Mouse (Mus musculus): ENCODE measurements at regions not wholly inside any gene's neighbourhood (a gene's known extent, or its start where the extent isn't known, plus 50 kb on each side); places are given as distances from the start of the nearest gene placed in this dataset.

DNA sequence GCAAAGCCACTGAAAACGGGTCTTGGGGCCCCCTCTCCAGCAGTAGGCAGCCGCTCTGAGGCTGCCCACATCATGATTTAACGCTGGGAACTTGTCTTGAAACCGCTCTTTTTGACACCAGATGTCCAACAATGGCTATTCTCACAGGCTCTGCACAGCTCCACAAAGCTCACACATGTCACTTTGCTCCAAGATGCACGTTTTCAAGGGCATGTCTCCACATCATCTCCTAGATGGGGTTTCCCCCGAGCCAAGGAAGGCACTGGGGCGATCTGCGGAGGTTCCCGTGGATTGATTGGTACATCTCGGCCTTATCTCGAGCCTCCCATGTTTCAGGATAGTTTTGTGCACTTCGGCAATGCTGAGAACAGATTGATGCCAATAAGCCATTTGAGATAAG, 526.8 kb upstream of the Cited2 start:
- no peak for ATAC-seq (ENCODE audit: poor library complexity, severe bottlenecking)

- no peak for ATAC-seq (ENCODE audit: poor library complexity, severe bottlenecking)
Measured at GRCm38 (mm10) chr10:17196636-17197035, 526.4 kb upstream of the Cited2 start.

- ATAC-seq (ENCODE audit: poor library complexity, severe bottlenecking): peak; percentile 88
Measured at GRCm38 (mm10) chr10:17200524-17201426, 522.2 kb upstream of the Cited2 start.

- no peak for ATAC-seq (ENCODE audit: poor library complexity, severe bottlenecking)
Measured at GRCm38 (mm10) chr10:17201427-17201745, 521.6 kb upstream of the Cited2 start.

GRCm38 (mm10) chr10:17202556-17203415, 520.2 kb upstream of the Cited2 start:
- no peak for ATAC-seq (ENCODE audit: poor library complexity, severe bottlenecking)

DNA sequence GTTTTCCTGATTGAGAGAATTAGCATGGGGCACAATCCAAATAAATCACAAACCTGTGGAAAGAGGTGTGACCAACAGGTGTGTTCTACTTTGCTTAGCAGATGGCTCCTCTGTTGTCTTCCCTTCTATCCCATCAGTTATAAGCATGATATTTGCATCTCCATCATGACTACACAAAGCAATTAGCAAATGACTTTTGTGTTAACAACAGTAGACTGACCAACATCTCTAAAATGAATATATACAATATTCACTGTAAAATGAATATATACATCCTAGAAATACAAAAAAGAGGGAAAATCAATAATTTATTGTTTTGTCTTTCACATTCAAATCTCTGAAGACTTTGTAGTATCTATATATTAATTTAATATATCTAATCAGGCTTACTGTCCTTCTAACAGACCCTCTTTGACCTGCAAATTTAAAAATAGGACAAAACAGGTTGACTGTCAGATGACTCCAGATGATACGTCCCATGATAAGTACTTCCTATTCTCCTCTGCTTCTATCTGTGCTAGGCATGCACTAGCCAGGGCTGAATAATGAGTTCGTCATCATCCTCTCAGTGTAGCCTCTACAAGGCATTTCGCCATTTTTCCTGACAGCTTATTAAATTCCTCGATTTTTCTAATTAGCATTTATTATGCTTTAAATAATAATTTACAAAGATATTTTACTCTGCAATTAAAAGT, 519.5 kb upstream of the Cited2 start:
- ATAC-seq (ENCODE audit: poor library complexity, severe bottlenecking): no peak

GRCm38 (mm10) chr10:17204153-17204552, 518.9 kb upstream of the Cited2 start:
- no peak for ATAC-seq (ENCODE audit: poor library complexity, severe bottlenecking)

GRCm38 (mm10) chr10:17212551-17213309, 510.3 kb upstream of the Cited2 start:
- ATAC-seq (ENCODE audit: poor library complexity, severe bottlenecking): peak; percentile 82

DNA sequence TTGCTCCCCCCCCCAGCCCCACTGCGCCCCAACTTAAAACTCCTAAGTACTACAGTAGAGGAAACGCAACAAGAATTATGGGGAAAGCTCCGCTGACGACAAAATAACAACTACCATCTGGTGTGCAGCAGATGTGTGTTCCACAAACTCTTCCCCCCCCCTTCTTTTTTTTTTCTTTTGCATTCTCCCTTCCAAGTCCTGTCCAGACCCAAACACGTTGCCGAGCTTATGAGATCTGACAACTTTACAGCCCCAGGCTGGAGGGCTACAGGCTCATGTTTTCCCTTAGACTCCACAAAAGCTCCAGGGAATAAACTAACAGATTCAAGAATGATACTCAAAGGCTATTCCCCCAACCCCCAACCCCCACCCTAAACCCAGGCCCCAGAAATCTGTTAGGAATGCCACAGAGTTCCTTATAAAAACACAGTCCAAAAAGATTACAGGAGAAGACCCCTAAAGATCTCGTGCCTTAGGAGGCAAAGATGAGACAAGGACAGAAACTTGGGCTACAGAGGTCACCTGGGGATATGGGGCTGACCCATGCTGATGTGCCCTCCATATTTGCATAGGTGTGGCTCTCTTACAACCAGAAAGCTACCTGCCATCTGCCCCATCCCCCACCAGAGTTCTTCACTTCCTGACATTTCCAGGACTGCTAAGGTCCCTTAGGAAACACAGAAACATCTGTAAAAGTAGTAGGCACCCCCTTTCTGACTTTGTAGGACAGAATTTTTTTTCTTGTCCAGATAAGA, 509.5 kb upstream of the Cited2 start:
- peak; percentile 37; the same call in 1 of the 2 replicates for ATAC-seq (ENCODE audit: poor library complexity, severe bottlenecking)

DNA sequence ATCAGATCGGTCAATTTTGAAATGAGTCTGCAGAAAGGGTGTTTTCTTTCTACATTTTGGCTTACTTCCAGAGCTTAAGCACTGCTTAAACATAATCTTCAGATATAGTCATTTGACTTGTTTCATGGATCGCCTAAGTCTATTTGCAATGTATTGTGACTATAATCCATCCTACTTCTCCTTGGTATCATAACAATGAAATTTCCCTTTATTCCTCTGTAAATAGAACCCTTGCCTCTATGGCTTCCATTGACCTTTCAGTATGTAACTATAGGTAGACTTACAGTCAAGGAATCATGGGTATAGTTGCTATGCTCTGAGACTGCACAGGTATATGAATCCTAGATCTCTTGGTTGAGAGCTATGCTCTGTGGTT, 509.0 kb upstream of the Cited2 start:
- no peak for ATAC-seq (ENCODE audit: poor library complexity, severe bottlenecking)

- peak; percentile 58 for ATAC-seq (ENCODE audit: poor library complexity, severe bottlenecking)
Measured at GRCm38 (mm10) chr10:17215029-17215428, 508.0 kb upstream of the Cited2 start.

DNA sequence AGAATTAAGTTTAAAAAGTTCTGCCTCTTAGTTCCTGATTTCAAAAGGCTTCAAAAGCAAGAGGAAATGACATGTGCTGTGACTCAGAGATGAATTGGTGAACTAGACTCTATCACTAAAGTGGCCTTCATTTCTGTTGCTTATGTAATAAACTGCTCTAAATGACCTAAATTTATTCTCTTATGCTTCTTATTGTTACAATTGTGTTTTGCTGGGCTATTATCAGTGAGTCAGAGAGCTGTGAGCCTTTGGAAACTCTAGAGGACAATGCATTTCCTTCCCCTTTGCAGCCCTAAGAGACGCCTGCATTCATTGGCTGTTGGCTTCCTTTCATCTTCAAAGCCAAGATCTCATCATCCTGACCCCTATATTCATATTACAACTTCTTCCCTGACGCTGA, 501.5 kb upstream of the Cited2 start:
- ATAC-seq (ENCODE audit: poor library complexity, severe bottlenecking): peak; percentile 90

GRCm38 (mm10) chr10:17225727-17226126, 497.3 kb upstream of the Cited2 start:
- peak; percentile 16; the same call in 1 of the 2 replicates for ATAC-seq (ENCODE audit: poor library complexity, severe bottlenecking)

DNA sequence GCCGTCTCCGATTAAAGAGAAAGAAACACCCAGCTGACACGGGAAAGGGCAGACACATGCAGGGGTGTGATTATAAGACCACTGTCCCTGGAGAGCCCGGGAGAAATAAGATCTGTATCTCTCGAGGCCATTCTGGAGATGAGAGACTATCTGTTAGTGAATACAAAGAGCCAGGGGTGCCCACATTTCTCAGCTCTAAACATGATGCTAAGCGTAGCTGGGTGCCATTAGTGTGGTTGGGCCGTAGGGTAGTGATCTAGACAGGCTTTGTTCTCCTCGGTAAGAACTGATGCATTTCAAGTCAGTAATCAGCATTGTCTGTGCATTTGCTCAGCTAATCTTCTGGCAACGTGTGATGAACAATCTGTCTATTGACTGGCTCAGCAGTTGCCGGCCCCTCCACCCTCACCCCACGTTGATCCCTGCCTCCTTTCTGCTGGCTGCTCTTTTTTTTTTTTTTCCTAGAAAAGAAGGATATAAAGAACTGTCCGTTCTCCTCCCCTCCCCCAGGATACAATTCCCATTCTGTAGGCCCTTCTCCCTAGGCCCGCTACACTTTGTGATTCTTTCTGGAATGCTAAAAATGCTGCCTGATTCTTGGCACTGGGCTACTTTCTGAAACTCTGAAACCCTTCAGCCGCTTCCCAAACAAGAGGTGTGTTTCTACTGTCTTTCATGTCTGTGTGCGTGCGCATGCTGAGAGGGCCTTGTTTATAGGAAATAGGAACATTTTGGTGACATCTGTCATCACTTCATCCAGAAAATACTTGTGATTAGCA, 492.8 kb upstream of the Cited2 start:
- ATAC-seq (ENCODE audit: poor library complexity, severe bottlenecking): no peak

DNA sequence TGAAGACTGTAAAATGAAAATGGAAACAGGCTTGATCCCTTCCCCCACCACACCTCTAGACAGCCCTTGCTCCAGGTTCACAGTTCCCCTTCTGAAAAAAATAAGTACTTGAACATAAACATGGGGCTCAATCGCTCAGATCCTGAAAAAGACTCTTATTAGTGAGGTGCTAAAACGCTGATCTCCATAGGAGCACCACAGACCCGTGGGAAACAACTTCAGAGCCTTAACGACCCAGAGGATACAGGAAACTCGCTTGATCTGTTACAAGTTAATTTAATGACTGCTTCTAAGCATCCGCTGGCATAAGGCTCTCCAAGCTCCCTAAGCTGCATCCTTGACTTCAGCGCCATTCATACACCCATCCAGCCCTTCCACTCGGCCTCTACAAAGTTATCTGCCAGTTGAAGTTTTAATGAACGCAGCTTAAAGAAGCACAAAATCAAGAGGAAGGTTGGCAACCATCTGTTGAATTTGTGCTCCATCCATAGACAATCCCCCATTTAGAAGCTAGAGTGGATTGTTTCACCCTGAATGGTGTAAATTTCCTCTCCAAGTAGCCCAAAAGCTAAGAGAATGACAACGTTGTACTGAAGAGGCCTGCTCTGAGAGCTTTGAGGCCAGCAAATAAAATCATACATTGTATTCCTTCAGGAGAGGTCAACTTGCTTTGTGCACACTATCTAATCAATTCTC, 486.9 kb upstream of the Cited2 start:
- ATAC-seq (ENCODE audit: poor library complexity, severe bottlenecking): no peak

- ATAC-seq (ENCODE audit: poor library complexity, severe bottlenecking): no peak
Measured at GRCm38 (mm10) chr10:17236761-17237160, 486.3 kb upstream of the Cited2 start.

GRCm38 (mm10) chr10:17237463-17237862, 485.6 kb upstream of the Cited2 start:
- ATAC-seq (ENCODE audit: poor library complexity, severe bottlenecking): no peak
